Mouse (Mus musculus) c-Kit-negative CD71-positive TER-119-positive erythroid progenitor cells, embryonic 14.5 days (primary cell): ENCODE data around the gene Rsph6a.

ENCODE experiments used
- DNase-seq: peaks from one replicate; pipeline ENCODE4 v3.0.0-alpha.2; 2013; ENCODE audit warnings: low read depth, low spot score

The Rsph6a gene

GRCm38 (mm10) chr7:19054047-19054776 is at the start of gene Rsph6a:
Gene Rsph6a, plus strand, starts transcription at chr7:19054690.
- DNase-seq: no peak

- no peak for DNase-seq
Observed at GRCm38 (mm10) chr7:19005417-19006121, 48.9 kb upstream of the Rsph6a start.

- DNase-seq: peak; percentile 57
Observed at GRCm38 (mm10) chr7:19006476-19006875, 48.0 kb upstream of the Rsph6a start.

GRCm38 (mm10) chr7:19007026-19007977 is 47.2 kb upstream of the Rsph6a start:
- DNase-seq: no peak

- no peak for DNase-seq
Observed at GRCm38 (mm10) chr7:19010581-19010980, 43.9 kb upstream of the Rsph6a start.

- no peak for DNase-seq
Observed at GRCm38 (mm10) chr7:19012025-19012621, 42.4 kb upstream of the Rsph6a start.

- DNase-seq: no peak
Observed at GRCm38 (mm10) chr7:19012882-19013281, 41.6 kb upstream of the Rsph6a start.

GRCm38 (mm10) chr7:19014452-19014851 is 40.0 kb upstream of the Rsph6a start:
- DNase-seq: no peak

- DNase-seq: no peak
Observed at GRCm38 (mm10) chr7:19016042-19016441, 38.4 kb upstream of the Rsph6a start.

- DNase-seq: no peak
Observed at GRCm38 (mm10) chr7:19017909-19018308, 36.6 kb upstream of the Rsph6a start.

- no peak for DNase-seq
Observed at GRCm38 (mm10) chr7:19021048-19021447, 33.4 kb upstream of the Rsph6a start.

GRCm38 (mm10) chr7:19022189-19022958 is 32.1 kb upstream of the Rsph6a start:
- no peak for DNase-seq

GRCm38 (mm10) chr7:19023357-19023814 is 31.1 kb upstream of the Rsph6a start, which contains the start of gene Foxa3:
Gene Foxa3, minus strand, starts transcription at chr7:19023538.
- DNase-seq: no peak

- peak; percentile 95 for DNase-seq
Observed at GRCm38 (mm10) chr7:19024096-19024506, 30.4 kb upstream of the Rsph6a start, which contains the start of gene Sympk. Gene Sympk, plus strand, starts transcription at chr7:19024377.

GRCm38 (mm10) chr7:19024581-19025255 is 29.8 kb upstream of the Rsph6a start:
- no peak for DNase-seq

GRCm38 (mm10) chr7:19028067-19028466 is 26.4 kb upstream of the Rsph6a start:
- DNase-seq: no peak

- no peak for DNase-seq
Observed at GRCm38 (mm10) chr7:19029084-19029653, 25.3 kb upstream of the Rsph6a start.

GRCm38 (mm10) chr7:19031641-19032040 is 22.8 kb upstream of the Rsph6a start:
- no peak for DNase-seq

GRCm38 (mm10) chr7:19044616-19045015 is 9.9 kb upstream of the Rsph6a start:
- DNase-seq: no peak
